Mouse (Mus musculus): ENCODE results near the gene Vsig8.
A peak's percentile ranks its signal among the peaks of the same experiment; 100 is the strongest.

Gene Vsig8

DNA sequence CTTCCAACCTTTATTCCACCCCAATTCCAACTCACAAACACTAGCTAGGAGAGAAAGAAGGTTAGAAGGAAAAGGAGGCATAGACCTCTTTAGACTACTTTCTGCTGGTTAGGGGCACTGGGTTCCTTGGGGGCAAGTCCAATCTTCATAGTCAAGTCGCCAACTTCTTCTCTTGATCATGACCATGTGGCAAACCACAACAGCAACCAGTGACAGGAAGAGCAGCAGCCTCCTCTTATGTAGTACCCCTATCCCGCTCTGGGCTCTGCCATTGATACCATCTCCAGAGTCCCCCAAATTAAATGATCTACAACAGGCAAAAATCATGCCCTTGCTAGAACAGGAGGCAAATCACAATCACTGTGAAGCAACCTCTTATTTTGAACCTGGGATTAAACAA, 38.2 kb downstream of the Vsig8 start:
- DNase-seq = no peak

DNA sequence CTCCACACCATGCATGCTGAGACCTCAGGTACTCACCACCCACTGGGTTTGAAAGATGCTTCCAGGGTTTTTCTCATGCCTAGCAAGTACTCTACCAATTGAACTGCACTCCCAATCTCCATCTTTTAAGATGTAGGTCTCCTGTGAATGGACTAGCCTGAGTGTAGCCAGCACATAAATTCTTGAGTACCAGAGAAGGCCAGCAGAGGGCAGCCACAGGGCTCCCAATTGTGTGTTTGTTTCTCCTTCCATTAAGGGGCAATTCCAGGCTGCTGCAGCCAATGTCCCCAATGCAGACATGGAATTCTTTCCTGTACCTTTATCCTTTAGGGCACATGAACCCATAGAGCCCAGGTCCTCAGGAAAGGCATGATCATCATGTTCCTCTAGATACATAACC, 38.8 kb downstream of the Vsig8 start:
- peak; percentile 15 to 36 for DNase-seq

DNA sequence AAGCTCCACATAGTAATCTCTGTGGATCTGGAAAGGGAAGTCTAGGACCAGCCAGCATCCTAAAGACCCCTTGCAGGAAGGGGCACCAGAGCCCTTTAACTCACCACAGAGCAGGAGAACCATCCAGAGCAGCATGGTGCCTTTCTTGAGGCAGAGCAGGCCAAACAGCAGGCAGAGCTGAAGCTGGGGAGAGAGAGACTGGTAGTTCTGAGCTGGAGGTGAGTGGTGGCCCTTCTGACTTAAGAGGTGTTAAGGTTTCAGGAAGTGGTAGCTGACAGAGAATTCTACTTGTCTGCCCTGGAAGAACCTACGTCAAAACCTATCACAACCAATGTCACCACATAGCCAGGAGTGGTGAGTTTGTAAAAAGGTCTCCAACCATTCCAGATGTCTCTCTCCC, 46.6 kb downstream of the Vsig8 start, which contains the start of gene Fcrl6:
Gene Fcrl6 (minus strand): TSS at position 226 of the 400 bp plus-strand sequence.
- DNase-seq = no peak

DNA sequence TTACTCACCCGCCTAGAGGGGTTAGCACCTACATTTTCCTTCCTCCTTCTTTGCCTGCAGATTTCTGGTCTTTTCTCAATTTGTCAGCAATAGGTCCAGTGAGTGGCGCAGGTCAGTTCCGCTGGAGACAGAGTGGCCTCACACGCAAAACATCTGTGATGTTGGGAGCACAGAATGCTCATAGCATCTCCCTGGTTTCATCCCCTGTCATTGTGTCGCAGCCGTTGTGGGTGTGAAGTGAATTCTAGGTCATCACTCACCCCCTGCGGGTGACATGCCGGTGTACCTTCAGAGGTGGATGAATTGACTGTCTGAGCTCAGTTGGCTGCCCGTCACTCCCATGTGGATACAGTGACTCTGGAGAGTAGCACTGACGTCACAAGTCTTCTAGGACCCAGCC, 55.6 kb downstream of the Vsig8 start:
- DNase-seq = no peak

DNA sequence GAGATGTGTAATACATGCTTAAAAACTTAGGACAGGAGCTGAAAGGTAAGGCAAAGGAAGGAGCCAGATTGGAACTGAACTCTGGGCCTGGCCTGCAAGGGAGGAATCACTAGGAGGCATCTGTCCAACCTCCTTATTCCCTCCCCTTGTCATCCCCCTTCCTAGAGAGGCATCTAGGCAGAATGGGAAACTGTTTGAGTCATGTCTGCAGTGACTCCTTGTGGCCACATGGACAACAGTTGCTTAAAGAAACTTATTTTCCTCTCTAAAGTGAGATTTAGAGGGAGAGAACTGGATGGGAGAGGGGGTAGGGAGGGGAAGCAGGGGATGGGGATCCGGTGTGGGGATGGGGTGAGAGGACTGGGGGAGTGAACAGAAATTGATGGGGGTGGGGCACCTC, 57.0 kb downstream of the Vsig8 start:
- no peak for DNase-seq
